Mouse (Mus musculus): Measurements from ENCODE around the gene Tymp. TPM values are rescaled to one million over a fixed set of nuclear protein-coding genes. Genes with fewer than 3 reads are reported as not detected.

Gene Tymp
- polyA plus RNA-seq, 1 experiment from 2014 or later = 1.5 TPM

DNA sequence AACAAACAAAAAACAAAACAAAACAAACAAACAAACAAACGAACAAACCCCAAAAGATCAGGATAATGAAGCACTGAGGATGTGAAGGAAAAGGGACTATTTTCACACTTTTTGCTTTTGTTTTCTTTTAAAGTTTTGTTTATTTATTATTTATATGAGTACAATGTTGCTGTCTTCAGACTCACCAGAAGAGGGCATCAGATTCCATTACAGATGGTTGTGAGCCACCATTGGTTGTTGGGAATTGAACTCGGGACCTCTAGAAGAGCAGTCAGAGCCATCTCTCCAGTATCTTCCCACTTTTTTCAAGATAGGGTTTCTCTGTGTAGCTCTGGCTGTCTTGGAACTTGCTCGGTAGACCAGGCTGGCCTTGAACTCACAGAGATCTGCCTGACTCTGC, 33.5 kb downstream of the Tymp start:
- Histone ChIP-seq H3K27me3 (replicated peaks; ENCODE audit: low read depth, poor library complexity, severe bottlenecking) (no peaks in the 10 kb centered on the region), H3K36me3 (replicated peaks) (no peaks in the 10 kb centered on the region), H3K9me3 (no peaks in the 10 kb centered on the region), H3K4me3 (no peak overlapping the region), H3K27ac (replicated peaks) (no peak overlapping the region), H3K4me1 (no peaks in the 10 kb centered on the region)
- no peak for DNase-seq (ENCODE audit: low spot score)
- WGBS = 83% methylated on average over 3 of the region's 3 CpGs

DNA sequence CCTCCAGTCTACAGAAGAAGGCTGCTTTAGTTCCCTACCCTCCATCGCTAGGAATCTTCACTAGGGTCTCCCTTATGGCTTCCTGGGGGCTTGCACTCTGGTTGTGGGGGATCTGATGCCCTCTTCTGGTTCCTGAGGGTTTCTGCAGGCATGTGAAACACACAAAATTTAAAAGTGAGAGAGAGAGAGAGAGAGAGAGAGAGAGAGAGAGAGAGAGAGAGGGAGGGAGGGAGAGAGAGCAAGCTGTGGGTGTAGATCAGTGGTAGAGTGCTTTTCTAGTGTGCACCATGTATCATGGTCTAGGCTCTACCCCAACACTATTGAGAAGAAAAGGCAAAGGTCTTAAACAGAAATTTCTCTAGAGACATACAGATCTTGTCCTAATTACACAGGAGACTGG, 35.2 kb downstream of the Tymp start:
- H3K27ac ChIP-seq (replicated peaks) = no peak overlapping the region
- WGBS = 35% methylated on average over 1 of the region's 1 CpGs
- H3K9me3 ChIP-seq = no peaks in the 10 kb centered on the region
- DNase-seq (ENCODE audit: low spot score) = no peak
- H3K4me1 ChIP-seq = no peaks in the 10 kb centered on the region
- H3K27me3 ChIP-seq (replicated peaks; ENCODE audit: low read depth, poor library complexity, severe bottlenecking) = no peaks in the 10 kb centered on the region
- no peak overlapping the region for H3K4me3 ChIP-seq
- H3K36me3 ChIP-seq (replicated peaks) = no peaks in the 10 kb centered on the region

DNA sequence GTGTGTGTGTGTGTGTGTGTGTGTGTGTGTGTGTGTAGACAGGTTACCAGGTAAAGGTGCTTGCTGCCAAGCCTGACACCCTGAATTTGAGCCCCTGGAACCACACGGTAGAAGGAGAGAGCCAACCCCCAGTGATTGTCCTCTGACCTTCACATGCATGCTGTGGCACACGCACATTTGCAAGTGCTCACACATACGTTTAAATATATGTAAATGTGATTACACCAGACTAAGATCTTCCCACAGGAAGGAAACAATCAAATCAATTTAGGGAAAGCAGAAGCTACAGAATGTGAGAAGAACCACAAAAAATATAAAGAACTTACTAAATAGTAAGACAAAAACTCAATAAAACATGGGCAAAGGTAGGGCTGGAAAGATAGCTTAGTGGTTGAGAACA, 36.7 kb downstream of the Tymp start:
- H3K27me3 ChIP-seq (replicated peaks; ENCODE audit: low read depth, poor library complexity, severe bottlenecking) = no peaks in the 10 kb centered on the region
- no peak overlapping the region for H3K4me3 ChIP-seq
- WGBS = 88% methylated on average over 3 of the region's 3 CpGs
- H3K4me1 ChIP-seq = no peaks in the 10 kb centered on the region
- DNase-seq (ENCODE audit: low spot score) = no peak
- H3K36me3 ChIP-seq (replicated peaks) = no peaks in the 10 kb centered on the region
- no peaks in the 10 kb centered on the region for H3K9me3 ChIP-seq
- H3K27ac ChIP-seq (replicated peaks) = no peak overlapping the region

DNA sequence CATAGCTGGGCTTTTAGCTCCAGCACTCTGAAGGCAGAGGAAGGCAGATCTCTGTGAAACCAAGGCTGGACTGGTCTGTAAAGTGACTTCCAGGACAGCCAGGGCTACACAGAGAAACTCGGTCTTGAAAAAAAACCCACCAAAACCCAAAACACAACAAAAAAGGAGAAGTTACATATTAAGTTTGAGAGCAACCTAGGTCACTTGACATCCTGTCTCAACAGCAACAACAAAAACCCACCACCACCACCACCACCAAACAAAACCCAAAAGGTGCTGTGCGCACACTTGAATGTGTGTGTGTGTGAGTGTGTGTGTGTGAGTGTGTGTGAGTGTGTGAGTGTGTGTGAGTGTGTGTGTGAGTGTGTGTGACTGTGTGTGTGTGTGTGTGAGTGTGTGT, 37.1 kb downstream of the Tymp start:
- H3K27me3 ChIP-seq (replicated peaks; ENCODE audit: low read depth, poor library complexity, severe bottlenecking) = no peaks in the 10 kb centered on the region
- no peak overlapping the region for H3K4me3 ChIP-seq
- no peaks in the 10 kb centered on the region for H3K9me3 ChIP-seq
- H3K27ac ChIP-seq (replicated peaks) = no peak overlapping the region
- no peaks in the 10 kb centered on the region for H3K36me3 ChIP-seq (replicated peaks)
- no peaks in the 10 kb centered on the region for H3K4me1 ChIP-seq
- WGBS = 88% methylated on average over 2 of the region's 2 CpGs
- no peak for DNase-seq (ENCODE audit: low spot score)

DNA sequence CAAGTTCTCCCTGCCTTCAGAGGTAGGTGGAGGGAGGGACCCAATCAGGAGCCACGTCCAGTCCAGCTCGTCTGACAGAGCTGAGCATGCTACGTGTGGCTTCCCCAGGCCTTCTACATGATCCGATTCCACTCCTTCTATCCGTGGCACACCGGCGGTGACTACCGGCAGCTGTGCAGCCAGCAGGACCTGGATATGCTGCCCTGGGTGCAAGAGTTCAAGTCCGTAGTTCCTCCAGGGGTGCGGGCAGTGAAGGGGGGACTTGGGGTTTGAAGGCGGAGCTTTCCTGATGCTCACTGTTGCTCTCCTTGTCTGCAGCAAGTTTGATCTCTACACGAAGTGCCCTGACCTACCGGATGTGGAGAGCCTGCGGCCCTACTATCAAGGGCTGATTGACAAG, 40.4 kb downstream of the Tymp start:
- no peaks in the 10 kb centered on the region for H3K9me3 ChIP-seq

DNA sequence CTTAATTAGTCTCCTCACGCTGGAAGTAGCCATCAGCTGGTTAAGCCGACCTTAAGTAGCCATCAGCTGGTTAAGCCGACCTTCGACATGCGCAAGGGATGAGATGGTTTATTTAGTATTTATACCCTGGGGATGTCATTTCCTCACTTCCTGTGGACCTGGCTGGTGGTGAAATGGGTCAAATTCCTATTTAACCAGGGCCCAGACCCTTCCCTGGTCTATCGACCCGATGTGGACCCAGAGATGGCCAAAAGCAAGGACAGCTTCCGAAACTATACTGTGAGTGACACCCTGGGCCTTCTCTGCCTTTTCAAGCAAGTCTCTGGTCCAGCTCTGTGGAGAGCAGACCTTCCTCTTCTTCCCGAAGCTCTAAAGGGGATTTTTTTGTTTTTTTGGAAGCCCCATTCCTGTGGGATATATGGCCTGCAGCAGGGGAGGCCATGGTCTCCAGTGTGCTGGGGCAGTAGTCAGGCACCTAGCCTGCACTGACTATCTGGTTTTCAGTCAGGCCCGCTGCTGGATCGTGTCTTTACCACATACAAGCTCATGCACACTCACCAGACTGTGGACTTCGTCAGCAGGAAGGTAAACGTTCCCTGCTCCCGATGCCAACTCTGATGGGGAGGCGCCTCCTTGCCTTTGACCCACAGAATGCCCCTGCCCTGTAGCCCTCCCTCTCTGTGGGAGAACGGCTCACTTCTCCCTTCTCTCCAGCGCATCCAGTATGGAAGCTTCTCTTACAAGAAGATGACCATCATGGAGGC, 41.9 kb downstream of the Tymp start:
- Histone ChIP-seq H3K4me3 (no peak overlapping the region), H3K9me3 (no peaks in the 10 kb centered on the region), H3K27me3 (replicated peaks; ENCODE audit: low read depth, poor library complexity, severe bottlenecking) (no peaks in the 10 kb centered on the region), H3K36me3 (replicated peaks) (no peaks in the 10 kb centered on the region), H3K27ac (replicated peaks) (no peak overlapping the region), H3K4me1 (no peaks in the 10 kb centered on the region)
- 81% methylated on average over 17 of the region's 17 CpGs for WGBS
- no peak for DNase-seq (ENCODE audit: low spot score)

More for the DNA sequence above, 40.4 kb downstream of the Tymp start:
- no peaks in the 10 kb centered on the region for H3K4me1 ChIP-seq
- no peaks in the 10 kb centered on the region for H3K27me3 ChIP-seq (replicated peaks; ENCODE audit: low read depth, poor library complexity, severe bottlenecking)
- DNase-seq (ENCODE audit: low spot score) = no peak
- no peak overlapping the region for H3K27ac ChIP-seq (replicated peaks)
- WGBS = 87% methylated on average over 14 of the region's 14 CpGs
- no peak overlapping the region for H3K4me3 ChIP-seq
- no peaks in the 10 kb centered on the region for H3K36me3 ChIP-seq (replicated peaks)

DNA sequence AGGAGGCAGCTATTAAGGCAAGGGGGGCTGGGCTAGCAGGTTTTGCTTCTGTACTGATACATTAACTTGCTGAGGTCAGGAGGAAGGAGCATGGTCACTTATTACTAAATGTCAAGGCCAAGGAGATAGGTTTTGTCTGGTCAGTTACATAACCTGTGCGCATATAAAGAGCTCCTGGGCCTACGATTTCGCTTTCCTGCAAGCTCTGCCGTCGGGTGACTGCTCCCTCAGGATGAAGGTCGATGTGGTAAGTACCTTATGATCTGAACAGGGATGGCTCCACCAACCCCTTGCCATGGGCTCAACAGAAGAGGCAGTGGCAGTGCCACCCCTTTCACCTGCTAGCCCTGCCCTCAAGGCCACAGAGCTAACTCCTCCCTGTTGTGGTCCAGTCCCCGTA, 42.6 kb downstream of the Tymp start, which contains the start of gene Miox:
Miox (plus strand) TSS at position 128 of the 400 bp plus-strand sequence.
- 89% methylated on average over 7 of the region's 7 CpGs for WGBS
- H3K4me3 ChIP-seq = no peak within 1 kb of the TSS
- H3K4me1 ChIP-seq = no peaks in the 10 kb centered on the region
- DNase-seq (ENCODE audit: low spot score) = no peak
- H3K9me3 ChIP-seq = no peaks in the 10 kb centered on the region
- H3K36me3 ChIP-seq (replicated peaks) = no peaks in the 10 kb centered on the region
- no peak within 1 kb of the TSS for H3K27ac ChIP-seq (replicated peaks)
- H3K27me3 ChIP-seq (replicated peaks; ENCODE audit: low read depth, poor library complexity, severe bottlenecking) = no peaks in the 10 kb centered on the region

DNA sequence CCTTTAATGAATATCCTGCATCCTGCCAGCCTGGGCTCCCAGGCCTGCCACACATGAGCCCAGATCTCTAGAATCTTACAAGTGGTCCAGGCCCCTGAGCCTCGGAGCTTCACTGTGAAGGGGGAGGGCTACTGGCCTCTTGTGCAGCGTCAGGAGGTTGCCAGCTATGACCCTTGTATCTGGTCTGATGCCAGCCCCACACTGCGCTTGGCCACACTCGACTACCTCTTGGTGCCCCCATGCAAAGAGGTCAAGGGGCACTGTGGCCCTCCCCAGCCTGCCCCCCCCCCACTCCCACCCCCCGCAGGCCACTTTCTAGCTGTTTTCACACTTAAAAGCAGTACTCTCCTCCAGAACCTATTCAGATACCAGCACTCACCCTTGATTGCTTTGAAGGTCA, 50.4 kb downstream of the Tymp start:
- Histone ChIP-seq H3K27ac (replicated peaks) (no peak overlapping the region), H3K4me1 (peaks cover 9% of the 10 kb centered on the region), H3K36me3 (replicated peaks) (no peaks in the 10 kb centered on the region), H3K27me3 (replicated peaks; ENCODE audit: low read depth, poor library complexity, severe bottlenecking) (peaks cover 28% of the 10 kb centered on the region), H3K9me3 (no peaks in the 10 kb centered on the region), H3K4me3 (no peak overlapping the region)
- DNase-seq (ENCODE audit: low spot score) = no peak
- WGBS = 69% methylated on average over 5 of the region's 5 CpGs

DNA sequence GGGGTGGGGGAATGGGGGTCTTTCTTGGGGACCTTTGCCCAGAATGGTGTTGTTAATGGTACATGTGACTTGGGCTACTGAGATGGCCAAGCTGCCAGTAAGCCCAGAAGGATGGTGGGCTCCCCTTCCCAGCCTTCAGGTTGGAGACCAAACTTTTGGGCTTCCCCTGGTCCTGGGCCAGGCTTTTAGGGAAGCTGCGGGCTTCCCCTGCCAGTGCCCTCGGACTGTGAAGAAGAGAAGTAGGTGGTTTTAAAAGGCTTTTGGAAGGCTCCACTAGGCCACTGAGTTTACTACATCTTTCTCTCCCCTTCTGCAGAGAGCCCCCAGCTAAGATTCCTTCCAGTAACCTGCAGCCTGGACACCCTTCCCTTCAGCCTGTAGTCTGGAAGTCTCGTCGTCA, 53.2 kb downstream of the Tymp start:
- H3K9me3 ChIP-seq = no peaks in the 10 kb centered on the region
- 87% methylated on average over 4 of the region's 4 CpGs for WGBS
- peaks cover 36% of the 10 kb centered on the region for H3K27me3 ChIP-seq (replicated peaks; ENCODE audit: low read depth, poor library complexity, severe bottlenecking)
- H3K4me3 ChIP-seq = no peak overlapping the region
- peaks cover 9% of the 10 kb centered on the region for H3K4me1 ChIP-seq
- no peaks in the 10 kb centered on the region for H3K36me3 ChIP-seq (replicated peaks)
- DNase-seq (ENCODE audit: low spot score) = no peak
- H3K27ac ChIP-seq (replicated peaks) = no peak overlapping the region

DNA sequence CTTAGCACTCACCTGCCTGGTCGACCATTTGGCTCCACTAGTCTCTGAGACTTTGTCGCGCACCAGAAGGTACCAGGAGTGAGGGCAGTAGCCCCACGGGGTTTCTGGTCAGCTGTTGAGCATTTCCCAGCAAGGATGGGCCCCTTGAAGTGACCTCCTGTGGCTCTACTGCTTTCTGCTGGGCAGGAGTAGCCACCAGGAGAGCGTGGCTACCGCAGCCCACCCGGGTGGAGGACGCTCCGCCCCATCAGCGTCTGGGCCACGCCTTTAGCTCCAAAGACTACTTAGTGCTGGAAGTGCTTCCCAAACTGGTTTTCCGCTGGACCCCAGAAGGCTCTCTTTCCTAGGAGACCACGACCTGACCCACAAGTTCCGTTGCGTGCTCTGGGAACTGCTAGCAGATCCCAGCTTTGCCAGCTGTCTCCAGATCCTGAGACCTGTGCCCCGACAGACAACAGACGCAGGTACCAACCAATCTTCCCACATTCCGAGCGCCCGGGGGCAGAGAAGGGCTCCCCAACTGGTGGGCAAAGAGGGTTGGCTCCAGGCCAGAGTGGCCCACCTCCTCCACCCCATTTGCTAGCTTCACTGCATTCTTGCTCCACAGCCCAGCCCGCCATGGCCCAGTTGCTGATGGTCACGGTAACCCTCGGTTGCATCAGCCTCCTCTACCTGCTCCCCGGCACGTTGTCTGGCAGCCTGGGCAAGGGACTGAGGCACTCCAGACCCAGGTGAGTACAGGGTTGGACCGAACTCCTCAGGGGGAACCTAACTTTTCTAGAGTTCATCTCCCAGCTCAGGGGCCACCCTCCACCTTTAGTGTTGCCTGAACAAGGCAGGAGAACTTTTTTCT, 53.9 kb downstream of the Tymp start, which contains the start of gene Adm2:
Adm2 (plus strand) TSS at position 51 of the 853 bp plus-strand sequence.
- DNase-seq (ENCODE audit: low spot score) = peak; percentile 28
- no peak within 1 kb of the TSS for H3K27ac ChIP-seq (replicated peaks)
- H3K4me3 ChIP-seq = peak within 1 kb of the TSS; percentile 44
- peaks cover 36% of the 10 kb centered on the region for H3K27me3 ChIP-seq (replicated peaks; ENCODE audit: low read depth, poor library complexity, severe bottlenecking)
- H3K9me3 ChIP-seq = no peaks in the 10 kb centered on the region
- 6% methylated on average over 26 of the region's 26 CpGs for WGBS
- no peaks in the 10 kb centered on the region for H3K36me3 ChIP-seq (replicated peaks)
- peaks cover 9% of the 10 kb centered on the region for H3K4me1 ChIP-seq

All from embryonic facial prominence, embryonic 10.5 days (tissue).